Mouse (Mus musculus): ENCODE results near the gene Gm572. TPM values are rescaled to one million over a fixed set of nuclear protein-coding genes. Genes with fewer than 3 reads are reported as not detected.

Gm572 gene
- polyA plus RNA-seq, 1 experiment from 2014 or later, result not detected

- 49% methylated on average over 16 of the region's 16 CpGs for whole genome bisulfite sequencing
- H3K4me1 ChIP-seq, result peaks cover 23% of the 10 kb centered on the region
- no peak overlapping the region for H3K4me3 ChIP-seq
- no peak overlapping the region for H3K27ac ChIP-seq
- H3K9me3 ChIP-seq, result no peaks in the 10 kb centered on the region
- H3K9ac ChIP-seq, result no peak overlapping the region
- no peak overlapping the region for H3K4me2 ChIP-seq (replicated peaks)
- H3K27me3 ChIP-seq, result peaks cover 7% of the 10 kb centered on the region; the same call in 1 of the 2 replicates
- no peak for ATAC-seq (ENCODE audit: low FRiP score, low read depth)
- H3K36me3 ChIP-seq, result no peaks in the 10 kb centered on the region
Measured at GRCm38 (mm10) chr4:148676188-148676960, 33.3 kb downstream of the Gm572 start.

- Histone ChIP-seq H3K4me2 (replicated peaks) (no peak overlapping the region), H3K27me3 (peaks cover 7% of the 10 kb centered on the region; the same call in 1 of the 2 replicates), H3K9ac (no peak overlapping the region), H3K4me3 (no peak overlapping the region), H3K9me3 (no peaks in the 10 kb centered on the region), H3K4me1 (peaks cover 25% of the 10 kb centered on the region), H3K36me3 (no peaks in the 10 kb centered on the region), H3K27ac (no peak overlapping the region)
- WGBS, result 46% methylated on average over 19 of the region's 20 CpGs
- ATAC-seq (ENCODE audit: low FRiP score, low read depth), result no peak
Measured at GRCm38 (mm10) chr4:148676961-148677637, 34.0 kb downstream of the Gm572 start.

- Histone ChIP-seq H3K4me3 (no peak overlapping the region), H3K4me2 (replicated peaks) (no peak overlapping the region), H3K9me3 (no peaks in the 10 kb centered on the region), H3K27me3 (peaks cover 14% of the 10 kb centered on the region; the same call in 1 of the 2 replicates), H3K4me1 (peaks cover 35% of the 10 kb centered on the region), H3K36me3 (no peaks in the 10 kb centered on the region), H3K9ac (no peak overlapping the region), H3K27ac (no peak overlapping the region)
- ATAC-seq (ENCODE audit: low FRiP score, low read depth), result no peak
- 76% methylated on average over 7 of the region's 7 CpGs for WGBS
Measured at GRCm38 (mm10) chr4:148678105-148678504, 35.0 kb downstream of the Gm572 start.

GRCm38 (mm10) chr4:148680505-148681067 is 37.5 kb downstream of the Gm572 start:
- H3K27me3 ChIP-seq, result peaks cover 19% of the 10 kb centered on the region; the same call in 1 of the 2 replicates
- H3K9me3 ChIP-seq, result no peaks in the 10 kb centered on the region
- no peak overlapping the region for H3K27ac ChIP-seq
- no peak overlapping the region for H3K4me2 ChIP-seq (replicated peaks)
- peaks cover 48% of the 10 kb centered on the region for H3K4me1 ChIP-seq
- 85% methylated on average over 1 of the region's 1 CpGs for WGBS
- no peaks in the 10 kb centered on the region for H3K36me3 ChIP-seq
- H3K9ac ChIP-seq, result no peak overlapping the region
- no peak overlapping the region for H3K4me3 ChIP-seq
- ATAC-seq (ENCODE audit: low FRiP score, low read depth), result no peak

- Histone ChIP-seq H3K36me3 (no peaks in the 10 kb centered on the region), H3K9ac (no peak overlapping the region), H3K4me1 (peaks cover 50% of the 10 kb centered on the region), H3K4me2 (replicated peaks) (no peak overlapping the region), H3K4me3 (no peak overlapping the region), H3K9me3 (no peaks in the 10 kb centered on the region), H3K27me3 (peaks cover 23% of the 10 kb centered on the region), H3K27ac (no peak overlapping the region)
- WGBS, result 23% methylated on average over 8 of the region's 8 CpGs
- no peak for ATAC-seq (ENCODE audit: low FRiP score, low read depth)
Measured at GRCm38 (mm10) chr4:148681429-148681828, 38.3 kb downstream of the Gm572 start.

GRCm38 (mm10) chr4:148682961-148683360 is 39.8 kb downstream of the Gm572 start:
- ATAC-seq (ENCODE audit: low FRiP score, low read depth), result no peak
- Histone ChIP-seq H3K27me3 (peaks cover 35% of the 10 kb centered on the region), H3K4me3 (no peak overlapping the region), H3K9ac (no peak overlapping the region), H3K27ac (peak overlapping the region; percentile 28; the same call in 1 of the 2 replicates), H3K4me1 (peaks cover 57% of the 10 kb centered on the region), H3K9me3 (no peaks in the 10 kb centered on the region), H3K36me3 (no peaks in the 10 kb centered on the region), H3K4me2 (replicated peaks) (no peak overlapping the region)
- WGBS, result 76% methylated on average over 4 of the region's 4 CpGs

- peaks cover 62% of the 10 kb centered on the region for H3K4me1 ChIP-seq
- ATAC-seq (ENCODE audit: low FRiP score, low read depth), result 0 out of 2 replicates have a peak, but pooled peaks have one; percentile 30
- H3K36me3 ChIP-seq, result no peaks in the 10 kb centered on the region
- H3K4me3 ChIP-seq, result no peak overlapping the region
- H3K4me2 ChIP-seq (replicated peaks), result 0 out of 2 replicates have a peak overlapping the region, but pooled peaks have one; percentile 1
- peak overlapping the region; percentile 28; the same call in 1 of the 2 replicates for H3K27ac ChIP-seq
- H3K27me3 ChIP-seq, result peaks cover 35% of the 10 kb centered on the region
- H3K9ac ChIP-seq, result no peak overlapping the region
- H3K9me3 ChIP-seq, result no peaks in the 10 kb centered on the region
- 11% methylated on average over 13 of the region's 13 CpGs for WGBS
Measured at GRCm38 (mm10) chr4:148683539-148683938, 40.4 kb downstream of the Gm572 start.

GRCm38 (mm10) chr4:148686491-148686941 is 43.4 kb downstream of the Gm572 start:
- Histone ChIP-seq H3K9me3 (no peaks in the 10 kb centered on the region), H3K27ac (no peak overlapping the region; the same call in 1 of the 2 replicates), H3K4me1 (peaks cover 67% of the 10 kb centered on the region), H3K36me3 (no peaks in the 10 kb centered on the region), H3K9ac (peak overlapping the region; percentile 15; the same call in 1 of the 2 replicates), H3K4me3 (no peak overlapping the region), H3K27me3 (peaks cover 30% of the 10 kb centered on the region), H3K4me2 (replicated peaks) (peak overlapping the region; percentile 3; the same call in 1 of the 2 replicates)
- 17% methylated on average over 14 of the region's 14 CpGs for WGBS
- no peak for ATAC-seq (ENCODE audit: low FRiP score, low read depth)

GRCm38 (mm10) chr4:148688091-148688490 is 45.0 kb downstream of the Gm572 start:
- no peak overlapping the region for H3K4me2 ChIP-seq (replicated peaks)
- ATAC-seq (ENCODE audit: low FRiP score, low read depth), result 0 out of 2 replicates have a peak, but pooled peaks have one; percentile 9
- 9% methylated on average over 2 of the region's 2 CpGs for WGBS
- H3K4me1 ChIP-seq, result peaks cover 51% of the 10 kb centered on the region
- peaks cover 23% of the 10 kb centered on the region for H3K27me3 ChIP-seq
- no peak overlapping the region for H3K9ac ChIP-seq
- H3K9me3 ChIP-seq, result no peaks in the 10 kb centered on the region
- H3K4me3 ChIP-seq, result no peak overlapping the region
- H3K36me3 ChIP-seq, result no peaks in the 10 kb centered on the region
- no peak overlapping the region for H3K27ac ChIP-seq

- peaks cover 14% of the 10 kb centered on the region; the same call in 1 of the 2 replicates for H3K27me3 ChIP-seq
Measured at GRCm38 (mm10) chr4:148691185-148691584, 48.1 kb downstream of the Gm572 start.

GRCm38 (mm10) chr4:148693417-148693959 is 50.4 kb downstream of the Gm572 start:
- 82% methylated on average over 7 of the region's 7 CpGs for WGBS
- Histone ChIP-seq H3K4me3 (no peak overlapping the region), H3K36me3 (no peaks in the 10 kb centered on the region), H3K9me3 (no peaks in the 10 kb centered on the region), H3K4me1 (peaks cover 9% of the 10 kb centered on the region), H3K27me3 (no peaks in the 10 kb centered on the region), H3K4me2 (replicated peaks) (no peak overlapping the region), H3K27ac (no peak overlapping the region), H3K9ac (no peak overlapping the region)
- no peak for ATAC-seq (ENCODE audit: low FRiP score, low read depth)

More at GRCm38 (mm10) chr4:148691185-148691584, 48.1 kb downstream of the Gm572 start:
- H3K4me1 ChIP-seq, result peaks cover 32% of the 10 kb centered on the region
- no peak overlapping the region for H3K4me2 ChIP-seq (replicated peaks)
- H3K4me3 ChIP-seq, result no peak overlapping the region
- no peak overlapping the region for H3K27ac ChIP-seq
- H3K36me3 ChIP-seq, result no peaks in the 10 kb centered on the region
- H3K9ac ChIP-seq, result no peak overlapping the region
- no peaks in the 10 kb centered on the region for H3K9me3 ChIP-seq
- 86% methylated on average over 4 of the region's 4 CpGs for WGBS
- ATAC-seq (ENCODE audit: low FRiP score, low read depth), result no peak

All from limb, embryonic 13.5 days (tissue).